Mouse (Mus musculus) hindbrain, embryonic 10.5 days (tissue): ENCODE results near the gene Kcnj3. TPM values are rescaled to one million over a fixed set of nuclear protein-coding genes. Genes with fewer than 3 reads are reported as not detected.
"Not testable (repeated sequence)": the region's sequence is repeated elsewhere in the genome, so short reads cannot be mapped to it uniquely, and the experiment has no call there.

Experiments
- DNase-seq: peaks from one replicate; pipeline ENCODE4 v3.0.0-alpha.2; 2017; ENCODE audit warnings: low spot score
- H3K27ac ChIP-seq: fragments of 300-500 bp; sonication (generic); 2 replicates; pipeline ENCODE4 v1.5.1; 2016; ENCODE audit warnings: mild to moderate bottlenecking, moderate library complexity
- H3K27me3 ChIP-seq: fragments of 300-500 bp; sonication (generic); 2 replicates; pipeline ENCODE4 v1.6.1; 2016; ENCODE audit warnings: mild to moderate bottlenecking; ENCODE audit not compliant: poor library complexity, insufficient read depth, severe bottlenecking
- H3K36me3 ChIP-seq: fragments of 300-500 bp; sonication (generic); 2 replicates; pipeline ENCODE4 v1.6.1; 2016; ENCODE audit warnings: mild to moderate bottlenecking, moderate library complexity
- H3K4me1 ChIP-seq: fragments of 300-500 bp; sonication (generic); replicated peaks from 2 replicates; pipeline ENCODE4 v1.6.1; 2016; ENCODE audit warnings: mild to moderate bottlenecking
- H3K4me3 ChIP-seq: fragments of 300-500 bp; sonication (generic); 2 replicates; pipeline ENCODE4 v1.5.1; 2016; ENCODE audit warnings: mild to moderate bottlenecking, moderate library complexity
- H3K9me3 ChIP-seq: fragments of 300-500 bp; sonication (generic); 2 replicates; pipeline ENCODE4 v1.6.1; 2016; ENCODE audit warnings: mild to moderate bottlenecking, moderate library complexity
- WGBS: fragments of 180-500 bp; shearing (Covaris S2); methylation state at CpG from one replicate; pipeline ENCODE4 v1.1.7; 2016; 5-methylcytosine and 5-hydroxymethylcytosine counted together
- polyA plus RNA-seq: library from polyadenylated mRNA; unstranded; fragments of >200 nt; fragmentation: Nextera tagmentation; extraction: Ambion mirVana; gene quantifications from 2 replicates; pipeline ENCODE4 v1.2.1, GENCODE M21; 2016

Kcnj3 gene
- polyA plus RNA-seq, 1 experiment from 2014 or later: 0.44 TPM

- WGBS: 88% methylated on average over 2 of the region's 2 CpGs
- no peaks in the 10 kb centered on the region for H3K36me3 ChIP-seq
- no peaks in the 10 kb centered on the region for H3K4me1 ChIP-seq
- H3K27ac ChIP-seq: no peak overlapping the region
- no peak overlapping the region for H3K4me3 ChIP-seq
- no peak for DNase-seq
- H3K27me3 ChIP-seq: no peaks in the 10 kb centered on the region
- H3K9me3 ChIP-seq: no peaks in the 10 kb centered on the region
Observed at GRCm38 (mm10) chr2:55459195-55459594, 23.4 kb downstream of the Kcnj3 start.

DNA sequence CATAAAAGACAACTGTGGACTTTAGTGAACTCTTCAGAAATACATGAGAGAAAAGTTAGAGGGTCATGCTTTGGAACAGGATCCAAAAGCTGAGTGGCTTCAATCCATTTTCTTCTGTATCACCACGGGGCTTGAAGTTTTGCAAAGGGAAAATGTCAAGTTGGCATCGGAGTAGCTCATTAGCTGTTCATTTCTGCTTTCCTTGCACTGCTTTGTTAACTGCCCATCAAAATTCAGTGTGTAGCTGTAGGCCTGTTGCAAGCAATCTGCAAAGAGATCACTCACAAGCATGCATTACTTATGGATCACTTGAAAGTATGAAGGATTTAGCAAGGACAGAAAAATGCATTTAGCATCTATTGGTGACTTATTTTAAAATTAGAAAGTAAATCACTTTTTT is 33.4 kb downstream of the Kcnj3 start:
- Histone ChIP-seq H3K27ac (no peak overlapping the region), H3K9me3 (no peaks in the 10 kb centered on the region), H3K27me3 (no peaks in the 10 kb centered on the region), H3K36me3 (no peaks in the 10 kb centered on the region), H3K4me3 (no peak overlapping the region), H3K4me1 (no peaks in the 10 kb centered on the region)
- no peak for DNase-seq
- 80% methylated on average over 2 of the region's 2 CpGs for WGBS

DNA sequence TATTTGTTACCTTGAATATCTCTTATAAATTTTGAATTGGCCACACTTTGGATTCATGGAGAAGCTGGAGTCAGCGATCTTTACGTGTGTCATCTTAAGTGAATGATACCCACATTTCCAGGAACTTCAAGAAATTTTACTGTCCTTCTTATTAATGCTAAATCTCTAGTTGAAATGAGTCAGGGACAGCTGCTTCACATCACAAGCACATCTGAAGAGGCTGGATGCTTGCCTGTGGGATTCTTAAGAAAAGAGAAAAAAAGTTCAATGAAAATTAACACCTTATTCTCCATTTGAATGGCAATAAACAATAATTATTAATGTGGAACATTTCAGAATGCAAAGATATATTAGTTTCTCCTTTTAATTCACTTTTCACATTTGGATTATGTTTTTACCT is 34.2 kb downstream of the Kcnj3 start:
- Histone ChIP-seq H3K4me3 (no peak overlapping the region), H3K36me3 (no peaks in the 10 kb centered on the region), H3K27ac (no peak overlapping the region), H3K9me3 (no peaks in the 10 kb centered on the region), H3K27me3 (no peaks in the 10 kb centered on the region), H3K4me1 (no peaks in the 10 kb centered on the region)
- DNase-seq: no peak
- WGBS: 97% methylated on average over 2 of the region's 2 CpGs

GRCm38 (mm10) chr2:55479511-55479910 is 43.7 kb downstream of the Kcnj3 start:
- no peak overlapping the region for H3K27ac ChIP-seq
- no peak overlapping the region for H3K4me3 ChIP-seq
- DNase-seq: no peak
- WGBS: 82% methylated on average over 4 of the region's 4 CpGs
- no peaks in the 10 kb centered on the region for H3K9me3 ChIP-seq
- H3K27me3 ChIP-seq: no peaks in the 10 kb centered on the region
- H3K4me1 ChIP-seq: no peaks in the 10 kb centered on the region
- no peaks in the 10 kb centered on the region for H3K36me3 ChIP-seq

- H3K4me3 ChIP-seq: no peak overlapping the region
- H3K27ac ChIP-seq: no peak overlapping the region
- no peaks in the 10 kb centered on the region for H3K9me3 ChIP-seq
- H3K27me3 ChIP-seq: no peaks in the 10 kb centered on the region
- 84% methylated on average over 4 of the region's 4 CpGs for WGBS
- no peak for DNase-seq
- no peaks in the 10 kb centered on the region for H3K36me3 ChIP-seq
- H3K4me1 ChIP-seq: no peaks in the 10 kb centered on the region
Observed at GRCm38 (mm10) chr2:55479933-55480601, 44.3 kb downstream of the Kcnj3 start.

- H3K36me3 ChIP-seq: no peaks in the 10 kb centered on the region
- no peak overlapping the region for H3K4me3 ChIP-seq
- H3K27ac ChIP-seq: no peak overlapping the region
- H3K9me3 ChIP-seq: no peaks in the 10 kb centered on the region
- H3K27me3 ChIP-seq: no peaks in the 10 kb centered on the region
- H3K4me1 ChIP-seq: no peaks in the 10 kb centered on the region
- no peak for DNase-seq
Observed at GRCm38 (mm10) chr2:55480602-55480965, 44.8 kb downstream of the Kcnj3 start.

DNA sequence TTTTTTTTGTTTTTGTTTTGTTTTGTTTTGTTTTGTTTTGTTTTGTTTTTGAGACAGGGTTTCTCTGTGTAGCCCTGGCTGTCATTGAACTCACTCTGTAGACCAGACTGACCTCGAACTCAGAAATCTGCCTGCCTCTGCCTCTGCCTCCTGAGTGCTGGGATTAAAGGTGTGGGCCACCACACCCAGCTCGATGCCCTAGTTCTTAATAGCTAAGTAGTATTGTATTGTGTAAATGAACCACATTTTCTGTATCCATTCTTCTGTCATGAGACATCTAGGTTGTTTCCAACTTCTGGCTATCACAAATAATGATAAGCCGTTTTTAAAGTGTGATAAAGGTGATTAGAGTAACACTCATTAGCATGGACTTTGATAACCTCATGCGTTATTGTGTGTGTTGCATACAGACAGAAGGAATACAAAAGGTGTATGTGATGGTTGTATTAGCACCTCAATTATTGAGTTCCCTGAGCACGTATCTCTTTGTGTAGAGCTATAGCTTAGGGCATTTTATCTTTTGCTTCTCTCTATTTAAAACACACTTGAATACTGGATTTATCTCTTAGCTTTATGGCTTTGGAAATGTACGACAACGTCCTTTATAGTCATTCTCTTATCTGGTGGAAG is 49.8 kb downstream of the Kcnj3 start:
- not testable (repeated sequence) for H3K36me3 ChIP-seq, DNase-seq, H3K27me3 ChIP-seq, H3K9me3 ChIP-seq, H3K4me1 ChIP-seq, H3K4me3 ChIP-seq, H3K27ac ChIP-seq
- WGBS: 94% methylated on average over 7 of the region's 7 CpGs

GRCm38 (mm10) chr2:55503390-55504176 is 67.8 kb downstream of the Kcnj3 start:
- no peak overlapping the region for H3K27ac ChIP-seq
- WGBS: 75% methylated on average over 9 of the region's 9 CpGs
- H3K27me3 ChIP-seq: no peaks in the 10 kb centered on the region
- H3K4me3 ChIP-seq: no peak overlapping the region
- DNase-seq: no peak
- no peaks in the 10 kb centered on the region for H3K4me1 ChIP-seq
- H3K9me3 ChIP-seq: no peaks in the 10 kb centered on the region
- no peaks in the 10 kb centered on the region for H3K36me3 ChIP-seq

DNA sequence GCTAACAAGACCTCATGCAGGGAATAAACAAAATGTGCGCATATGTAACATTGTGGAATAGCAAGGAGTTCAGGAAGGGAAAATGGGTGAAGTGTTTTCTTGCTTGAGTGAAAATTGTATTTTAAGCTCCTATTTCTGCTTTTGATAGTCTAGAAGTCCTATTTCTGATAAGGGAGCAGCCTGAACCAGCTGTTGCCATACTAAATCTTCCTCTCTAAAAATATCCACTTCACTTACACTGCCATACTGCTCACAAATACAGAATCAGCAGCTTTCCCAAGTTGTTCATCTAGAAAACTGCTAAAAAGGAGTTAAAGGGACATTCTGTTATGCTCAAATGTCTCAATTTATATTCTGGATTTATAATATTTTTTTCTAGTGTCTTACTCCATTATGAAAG is 69.9 kb downstream of the Kcnj3 start:
- H3K36me3 ChIP-seq: no peaks in the 10 kb centered on the region
- H3K4me3 ChIP-seq: no peak overlapping the region
- DNase-seq: no peak
- no peak overlapping the region for H3K27ac ChIP-seq
- 95% methylated on average over 1 of the region's 1 CpGs for WGBS
- no peaks in the 10 kb centered on the region for H3K9me3 ChIP-seq
- H3K4me1 ChIP-seq: no peaks in the 10 kb centered on the region
- H3K27me3 ChIP-seq: no peaks in the 10 kb centered on the region

DNA sequence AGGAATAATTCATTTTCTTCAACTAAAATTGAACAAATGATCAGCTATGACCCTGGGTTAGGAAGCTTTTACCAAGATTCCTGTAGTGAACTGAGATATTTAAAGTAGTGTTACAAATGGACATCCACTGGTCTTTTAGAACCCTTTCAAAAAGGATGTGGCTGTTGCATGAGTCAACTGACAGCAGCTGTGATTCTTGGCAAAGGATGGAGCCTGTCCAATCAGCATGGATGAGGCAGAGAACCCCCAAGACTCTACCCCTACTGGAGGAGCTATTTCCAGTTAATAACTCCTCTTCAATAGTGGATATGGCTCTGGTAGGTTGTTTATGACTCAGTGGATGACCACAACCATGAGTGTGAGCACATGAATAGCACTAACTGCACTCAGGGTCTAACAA is 81.5 kb downstream of the Kcnj3 start:
- Histone ChIP-seq H3K27ac (no peak overlapping the region), H3K4me3 (no peak overlapping the region), H3K9me3 (no peaks in the 10 kb centered on the region), H3K4me1 (no peaks in the 10 kb centered on the region), H3K36me3 (no peaks in the 10 kb centered on the region), H3K27me3 (no peaks in the 10 kb centered on the region)
- DNase-seq: no peak

- no peaks in the 10 kb centered on the region for H3K9me3 ChIP-seq
- H3K4me3 ChIP-seq: no peak overlapping the region
- H3K36me3 ChIP-seq: no peaks in the 10 kb centered on the region
- H3K27me3 ChIP-seq: no peaks in the 10 kb centered on the region
- no peak for DNase-seq
- H3K4me1 ChIP-seq: no peaks in the 10 kb centered on the region
- WGBS: 87% methylated on average over 8 of the region's 8 CpGs
- no peak overlapping the region for H3K27ac ChIP-seq
Observed at GRCm38 (mm10) chr2:55532738-55533491, 97.1 kb downstream of the Kcnj3 start.

GRCm38 (mm10) chr2:55534946-55535345 is 99.2 kb downstream of the Kcnj3 start:
- Histone ChIP-seq H3K4me1 (no peaks in the 10 kb centered on the region), H3K4me3 (no peak overlapping the region), H3K27ac (no peak overlapping the region), H3K36me3 (no peaks in the 10 kb centered on the region), H3K27me3 (no peaks in the 10 kb centered on the region), H3K9me3 (no peaks in the 10 kb centered on the region)
- no peak for DNase-seq
- 87% methylated on average over 2 of the region's 2 CpGs for WGBS

DNA sequence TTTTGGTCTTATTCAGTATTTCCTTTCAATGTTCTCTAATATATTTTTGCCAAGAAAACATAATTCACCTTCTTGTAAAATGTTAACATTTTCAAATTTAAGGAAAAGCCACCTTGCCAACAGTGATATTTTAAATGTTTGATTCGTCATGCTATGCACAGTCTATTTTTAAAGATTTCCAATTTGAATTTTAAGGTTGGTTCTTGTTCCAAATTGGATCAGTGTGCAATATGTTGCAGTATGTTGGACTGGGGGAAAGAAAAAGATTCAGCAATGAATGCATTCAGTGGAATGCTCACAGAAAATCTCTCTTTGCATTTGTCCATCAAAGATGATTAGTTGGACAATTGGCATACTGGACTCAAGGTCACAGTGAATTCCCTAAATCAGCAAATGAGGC is 99.7 kb downstream of the Kcnj3 start:
- DNase-seq: no peak
- Histone ChIP-seq H3K27me3 (no peaks in the 10 kb centered on the region), H3K9me3 (no peaks in the 10 kb centered on the region), H3K36me3 (no peaks in the 10 kb centered on the region), H3K4me3 (no peak overlapping the region), H3K27ac (no peak overlapping the region), H3K4me1 (no peaks in the 10 kb centered on the region)
- 80% methylated on average over 1 of the region's 1 CpGs for WGBS
